Mouse (Mus musculus) embryo, embryonic 10 days (tissue): ENCODE measurements around the gene Fuom.

Source experiments
- DNase-seq: peaks from one replicate; pipeline ENCODE4 v3.0.0-alpha.2; 2015; ENCODE audit warnings: low spot score

The Fuom gene

GRCm38 (mm10) chr7:140101498-140101897 is 743 bp downstream of the Fuom start:
- no peak for DNase-seq

- no peak for DNase-seq
These were observed 3.8 kb downstream of the Fuom start for GRCm38 (mm10) chr7:140098466-140098865.

- no peak for DNase-seq
These were observed 6.2 kb downstream of the Fuom start for GRCm38 (mm10) chr7:140096055-140096454.

GRCm38 (mm10) chr7:140095556-140095955 is 6.7 kb downstream of the Fuom start:
- DNase-seq = no peak

- no peak for DNase-seq
These were observed 7.3 kb downstream of the Fuom start for GRCm38 (mm10) chr7:140094954-140095353.

- DNase-seq = no peak
These were observed 9.2 kb downstream of the Fuom start, which contains the start of gene Prap1 for GRCm38 (mm10) chr7:140092924-140093528. Gene Prap1 (plus strand): TSS chr7:140093395.

GRCm38 (mm10) chr7:140090601-140091000 is 11.6 kb downstream of the Fuom start:
- no peak for DNase-seq

- DNase-seq = peak; percentile 86
These were observed 20.0 kb downstream of the Fuom start, which contains the start of gene Caly for GRCm38 (mm10) chr7:140082242-140082678. Gene Caly (minus strand): TSS chr7:140082548.

GRCm38 (mm10) chr7:140081408-140082241 is 20.6 kb downstream of the Fuom start:
- no peak for DNase-seq

GRCm38 (mm10) chr7:140080503-140081156 is 21.6 kb downstream of the Fuom start:
- DNase-seq = peak; percentile 95

- peak; percentile 87 for DNase-seq
These were observed 23.5 kb downstream of the Fuom start for GRCm38 (mm10) chr7:140078711-140079110.

GRCm38 (mm10) chr7:140077698-140078097 is 24.5 kb downstream of the Fuom start:
- DNase-seq = no peak

- DNase-seq = peak; percentile 40
These were observed 32.1 kb downstream of the Fuom start for GRCm38 (mm10) chr7:140070042-140070711.

GRCm38 (mm10) chr7:140067397-140067796 is 34.8 kb downstream of the Fuom start:
- no peak for DNase-seq

- peak; percentile 91 for DNase-seq
These were observed 39.1 kb downstream of the Fuom start for GRCm38 (mm10) chr7:140063092-140063491.

- DNase-seq = peak; percentile 66
These were observed 39.9 kb downstream of the Fuom start for GRCm38 (mm10) chr7:140062307-140062706.

- DNase-seq = no peak
These were observed 40.5 kb downstream of the Fuom start for GRCm38 (mm10) chr7:140061832-140062130.

- peak; percentile 86 for DNase-seq
These were observed 41.1 kb downstream of the Fuom start for GRCm38 (mm10) chr7:140060936-140061831.

GRCm38 (mm10) chr7:140059601-140060000 is 42.6 kb downstream of the Fuom start:
- peak; percentile 31 for DNase-seq

- no peak for DNase-seq
These were observed 43.7 kb downstream of the Fuom start for GRCm38 (mm10) chr7:140058528-140058927.
